Mouse (Mus musculus) myocyte (in vitro differentiated cells): ENCODE data around the gene Gm42674.

Source experiments
- CEBPB ChIP-seq: IDR thresholded peaks from 2 replicates; pipeline ENCODE4 v1.6.1; 2011; ENCODE audit warnings: mild to moderate bottlenecking, moderate library complexity; ENCODE audit not compliant: poor library complexity, insufficient read depth, severe bottlenecking
- E2F4 ChIP-seq: IDR thresholded peaks from one replicate; pipeline ENCODE4 v1.6.1; 2011; ENCODE audit warnings: mild to moderate bottlenecking, control low read depth, moderate library complexity; ENCODE audit not compliant: insufficient read depth
- MAX ChIP-seq: IDR thresholded peaks from one replicate; pipeline ENCODE4 v1.6.1; 2011; ENCODE audit warnings: low read depth, mild to moderate bottlenecking, control low read depth
- POLR2A ChIP-seq: IDR thresholded peaks from one replicate; pipeline ENCODE4 v1.6.1; 2011; ENCODE audit warnings: low read depth, mild to moderate bottlenecking, control low read depth, moderate library complexity; ENCODE audit not compliant: insufficient read length
- POLR2AphosphoS2 ChIP-seq: IDR thresholded peaks from one replicate; pipeline ENCODE4 v1.6.1; 2011; ENCODE audit warnings: low read depth, control low read depth; ENCODE audit not compliant: insufficient read length
- REST ChIP-seq: IDR thresholded peaks from one replicate; pipeline ENCODE4 v1.6.1; 2011; ENCODE audit warnings: mild to moderate bottlenecking, control low read depth, moderate library complexity; ENCODE audit not compliant: insufficient read depth, insufficient read length
- SRF ChIP-seq: IDR thresholded peaks from one replicate; pipeline ENCODE4 v1.6.1; 2011; ENCODE audit warnings: low read depth; ENCODE audit not compliant: control insufficient read depth, insufficient read length
- TCF12 ChIP-seq: IDR thresholded peaks from one replicate; pipeline ENCODE4 v1.6.1; 2011; ENCODE audit warnings: mild to moderate bottlenecking, control low read depth; ENCODE audit not compliant: poor library complexity, insufficient read depth, severe bottlenecking
- TCF3 ChIP-seq: IDR thresholded peaks from one replicate; pipeline ENCODE4 v1.6.1; 2011; ENCODE audit warnings: low read depth, control low read depth; ENCODE audit not compliant: insufficient read length
- USF1 ChIP-seq: IDR thresholded peaks from one replicate; pipeline ENCODE4 v1.6.1; 2011; ENCODE audit warnings: low read depth, mild to moderate bottlenecking, control low read depth, moderate library complexity

DNA sequence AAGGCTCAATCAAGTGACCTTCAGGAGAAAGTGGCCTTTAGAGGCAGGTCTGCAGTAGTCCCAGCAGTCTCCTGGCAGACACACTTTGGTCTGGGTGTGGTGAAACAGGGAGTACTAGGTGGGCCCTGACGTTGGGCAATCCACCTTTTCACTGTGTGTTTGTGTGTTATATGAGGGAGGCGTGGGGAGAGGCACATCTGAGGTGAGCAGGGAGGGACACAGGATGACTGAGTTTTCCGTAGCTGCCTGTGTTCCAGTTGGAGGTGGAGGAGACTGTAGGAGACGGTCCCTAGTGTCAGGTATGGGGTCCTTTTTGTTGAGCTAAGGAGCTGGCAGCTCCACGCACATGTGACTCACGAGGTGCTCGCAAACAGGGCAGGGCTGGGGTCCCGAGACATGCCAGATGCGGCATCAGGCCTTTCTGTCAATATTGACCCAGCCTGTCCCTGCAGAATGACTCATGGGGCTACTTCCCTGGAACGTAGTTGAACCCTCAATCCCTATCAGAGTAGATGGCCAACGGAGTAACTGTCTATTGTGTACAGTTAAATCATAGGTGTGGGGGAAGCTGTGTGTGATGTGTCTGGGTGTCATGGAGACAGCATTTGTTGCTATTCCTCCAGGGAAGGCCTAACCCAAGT is 13.0 kb downstream of the Gm42674 start:
- TF ChIP-seq POLR2A (peak; percentile 54), TCF12 (no peak), USF1 (no peak), SRF (no peak), POLR2AphosphoS2 (peak; percentile 77), MAX (no peak), CEBPB (no peak), E2F4 (no peak), REST (no peak), TCF3 (no peak)
